Mouse (Mus musculus) urinary bladder, adult 18-20 months (tissue): ENCODE data around the gene Creld2.
"Not testable (repeated sequence)": the region's sequence is repeated elsewhere in the genome, so short reads cannot be mapped to it uniquely, and the experiment has no call there.

Source experiments
- DNase-seq, 2 experiments: peaks; one replicate each; pipeline ENCODE4 v3.0.0; 2022; ENCODE audit warnings: low spot score in 2 of 2, mixed read lengths in 2 of 2

The Creld2 gene

GRCm38 (mm10) chr15:88819026-88819905 lies at the start of gene Creld2, which contains the start of gene Alg12:
TSS of gene Creld2 (plus strand) at chr15:88819646.
TSS of gene Alg12 (minus strand) at chr15:88819318.
- DNase-seq = peak; percentile 98 to 100

DNA sequence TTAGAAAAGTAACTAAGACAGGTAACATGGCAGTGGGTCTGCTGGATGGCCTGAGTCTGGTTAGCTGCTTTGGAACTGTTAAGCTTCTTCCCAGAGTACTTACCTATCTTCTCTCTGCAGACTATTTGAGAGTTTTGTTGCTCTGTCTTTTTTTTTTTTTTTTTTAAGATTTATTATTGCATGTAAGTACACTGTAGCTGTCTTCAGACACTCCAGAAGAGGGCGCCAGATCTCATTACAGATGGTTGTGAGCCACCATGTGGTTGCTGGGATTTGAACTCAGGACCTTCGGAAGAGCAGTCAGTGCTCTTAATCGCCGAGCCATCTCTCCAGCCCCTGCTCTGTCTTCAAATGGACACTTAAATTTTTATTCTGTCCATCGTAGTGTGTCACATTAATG lies 44.8 kb upstream of the Creld2 start:
- not testable (repeated sequence) for DNase-seq

DNA sequence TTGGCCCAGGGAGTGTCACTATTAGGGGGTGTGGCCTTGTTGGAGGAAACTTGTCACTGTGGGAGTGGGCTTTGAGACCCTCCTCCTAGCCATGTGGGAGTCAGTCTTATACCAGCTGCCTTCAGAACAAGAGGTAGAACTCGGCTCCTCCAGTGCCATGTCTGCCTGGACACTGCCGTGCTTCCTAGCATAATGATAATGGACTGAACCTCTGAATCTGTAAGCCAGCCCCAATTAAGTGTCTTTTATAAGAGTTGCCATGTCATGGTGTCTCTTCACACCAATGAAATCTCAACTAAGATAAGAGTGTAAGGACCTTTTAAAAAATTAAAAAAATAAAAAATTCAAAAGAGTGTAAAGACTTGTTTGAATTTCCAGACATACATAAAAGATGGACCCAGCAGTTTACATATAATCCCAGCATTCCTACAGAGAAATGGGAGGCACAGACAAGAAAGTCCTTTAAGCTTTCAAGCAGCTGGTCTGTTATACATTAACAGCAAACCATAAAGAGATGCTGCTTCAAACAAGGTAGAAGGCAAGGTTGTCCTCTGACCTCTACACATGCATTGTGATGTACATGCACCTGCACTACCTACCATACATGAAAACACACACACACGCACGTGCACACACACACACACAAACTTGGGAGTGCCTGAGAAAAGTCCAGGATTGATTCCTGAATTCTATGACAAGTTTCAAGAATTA lies 27.2 kb upstream of the Creld2 start:
- no peak for DNase-seq

DNA sequence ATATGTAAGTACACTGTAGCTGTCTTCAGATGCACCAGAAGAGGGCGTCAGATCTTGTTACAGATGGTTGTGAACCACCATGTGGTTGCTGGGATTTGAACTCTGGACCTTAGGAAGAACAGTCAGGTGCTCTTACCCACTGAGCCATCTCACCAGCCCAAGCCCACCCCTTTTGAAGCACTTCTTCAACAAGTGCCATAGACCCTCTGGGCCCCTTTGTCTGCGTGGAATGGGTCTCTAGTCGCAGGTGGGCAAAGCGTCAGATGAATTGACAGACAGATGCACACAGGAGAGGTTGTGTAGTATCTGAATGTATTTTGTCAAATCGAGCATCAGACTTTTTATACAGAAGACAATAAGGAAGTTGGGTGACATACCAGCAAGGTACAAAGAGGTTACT lies 24.7 kb upstream of the Creld2 start:
- DNase-seq = not testable (repeated sequence)

DNA sequence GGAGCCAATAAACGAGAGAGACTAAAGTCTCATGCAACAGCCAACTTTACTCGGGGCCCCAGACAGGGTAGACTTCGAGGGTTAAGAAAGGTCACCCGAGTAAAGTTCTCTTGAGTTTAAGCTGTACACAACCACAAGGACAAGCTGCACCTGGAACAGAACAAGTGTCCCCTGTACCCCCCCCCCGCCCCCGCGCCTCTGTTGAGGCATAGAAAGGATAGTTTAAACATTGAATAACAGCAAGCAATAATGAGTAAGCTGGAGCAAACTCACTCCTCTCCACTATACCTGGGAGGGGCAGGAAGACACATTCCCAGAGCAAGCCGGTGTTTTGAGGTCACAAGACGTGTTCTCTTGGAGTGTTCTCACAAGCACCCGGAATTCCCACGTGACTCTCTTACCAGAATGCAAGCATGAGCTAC lies 19.5 kb upstream of the Creld2 start:
- DNase-seq = no peak

- no peak for DNase-seq
Observed at GRCm38 (mm10) chr15:88800921-88801354, 18.5 kb upstream of the Creld2 start.

- no peak for DNase-seq
Observed at GRCm38 (mm10) chr15:88801903-88802302, 17.5 kb upstream of the Creld2 start.

DNA sequence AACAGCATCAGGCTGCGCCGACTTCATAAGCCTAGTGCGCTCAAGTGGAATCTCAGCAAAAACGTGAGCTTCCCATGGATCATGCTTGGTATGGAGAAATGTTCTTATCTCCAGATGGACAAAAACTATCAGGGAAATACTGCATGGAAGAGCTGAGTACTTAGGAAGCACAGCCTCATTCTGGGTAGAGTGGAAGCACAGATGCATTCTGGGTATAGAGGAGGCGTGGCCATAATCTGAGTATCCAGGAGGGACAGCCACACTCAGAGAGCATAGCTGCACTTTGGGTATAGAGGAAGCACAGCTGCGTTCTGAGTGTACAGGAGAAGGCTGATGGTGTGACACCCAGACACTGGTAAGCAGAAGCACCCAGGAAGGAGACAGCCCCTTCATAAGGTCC lies 17.1 kb upstream of the Creld2 start:
- DNase-seq = no peak

GRCm38 (mm10) chr15:88808121-88808520 lies 11.3 kb upstream of the Creld2 start:
- DNase-seq = no peak

DNA sequence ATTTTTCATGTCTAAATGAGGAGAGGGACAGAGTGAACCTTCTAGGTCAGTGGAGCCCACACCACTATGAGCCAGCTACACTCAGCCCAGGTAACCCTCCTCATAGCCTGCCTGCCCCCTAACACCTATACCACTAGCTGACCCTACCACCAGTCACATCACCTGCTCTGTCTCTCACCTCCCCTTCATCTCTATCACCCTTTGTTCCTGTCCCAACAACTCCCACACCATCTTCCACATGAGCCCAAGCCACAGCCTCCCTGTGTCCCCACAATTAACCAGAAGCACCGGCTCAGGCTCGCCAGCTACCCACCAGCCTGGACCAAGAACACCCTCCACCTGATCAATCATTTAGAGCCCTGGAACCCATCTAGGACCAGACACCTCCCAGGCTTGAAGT lies 9.1 kb upstream of the Creld2 start:
- no peak for DNase-seq

DNA sequence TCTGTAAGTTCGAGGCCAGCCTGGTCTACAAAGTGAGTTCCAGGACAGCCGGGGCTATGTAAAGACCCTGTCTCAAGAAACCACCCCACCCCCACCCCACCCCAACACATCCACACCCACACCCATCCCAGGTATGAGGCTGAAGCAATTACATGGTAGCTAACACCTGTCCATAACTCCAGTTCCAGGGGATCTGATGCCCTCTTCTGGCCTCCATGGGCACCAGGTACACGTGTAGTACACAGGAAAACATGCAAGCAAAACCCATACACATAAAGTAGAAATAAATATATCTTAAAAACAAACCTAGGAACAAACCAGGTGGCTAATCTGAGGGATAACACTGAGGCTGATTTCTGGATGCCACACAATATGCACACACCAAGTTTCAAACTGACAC lies 6.2 kb upstream of the Creld2 start:
- DNase-seq = no peak

DNA sequence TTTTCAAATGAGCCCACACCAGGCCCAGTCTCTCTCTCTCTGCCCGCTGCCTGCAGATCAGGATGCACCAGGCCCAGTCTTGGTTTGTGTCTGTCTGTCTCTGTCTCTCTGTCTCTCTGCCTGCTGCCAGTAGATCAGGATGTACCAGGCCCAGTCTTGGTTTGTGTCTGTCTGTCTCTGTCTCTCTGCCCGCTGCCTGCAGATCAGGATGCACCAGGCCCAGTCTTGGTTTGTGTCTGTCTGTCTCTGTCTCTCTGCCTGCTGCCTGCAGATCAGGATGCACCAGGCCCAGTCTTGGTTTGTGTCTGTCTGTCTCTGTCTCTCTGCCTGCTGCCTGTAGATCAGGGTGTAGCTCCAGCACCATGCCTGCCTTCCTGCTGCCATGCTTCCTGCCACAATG lies 5.6 kb upstream of the Creld2 start:
- not testable (repeated sequence) for DNase-seq

DNA sequence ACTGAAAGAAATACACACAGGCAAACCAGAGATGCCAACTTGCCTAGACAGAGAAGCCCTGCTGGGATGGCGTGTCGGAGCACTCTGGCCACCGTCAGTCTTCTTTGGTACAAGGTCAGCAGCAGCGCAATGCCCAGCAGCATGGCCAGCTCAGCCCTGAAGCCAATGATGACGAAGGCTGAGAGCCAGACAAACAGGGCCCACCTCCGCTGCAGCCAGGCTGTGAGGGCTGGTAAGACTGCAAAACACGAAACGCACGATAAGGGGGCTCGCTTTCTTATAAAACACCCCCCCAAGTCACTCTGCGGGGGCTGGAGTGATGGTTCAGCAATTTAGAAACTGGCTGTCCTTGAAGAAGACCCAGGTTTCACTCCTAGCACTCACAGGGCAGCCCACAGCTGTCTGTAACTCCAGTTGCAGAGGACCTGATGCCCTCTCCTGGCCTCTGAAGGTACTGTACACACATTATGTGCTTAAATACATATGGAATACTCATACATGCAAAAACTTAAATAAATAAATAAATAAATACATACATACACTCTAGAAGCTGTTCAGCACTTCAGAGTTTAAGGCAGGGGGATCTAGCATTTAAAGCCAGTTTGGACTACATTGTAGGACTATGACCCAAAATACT lies 4.9 kb upstream of the Creld2 start:
- DNase-seq = no peak

DNA sequence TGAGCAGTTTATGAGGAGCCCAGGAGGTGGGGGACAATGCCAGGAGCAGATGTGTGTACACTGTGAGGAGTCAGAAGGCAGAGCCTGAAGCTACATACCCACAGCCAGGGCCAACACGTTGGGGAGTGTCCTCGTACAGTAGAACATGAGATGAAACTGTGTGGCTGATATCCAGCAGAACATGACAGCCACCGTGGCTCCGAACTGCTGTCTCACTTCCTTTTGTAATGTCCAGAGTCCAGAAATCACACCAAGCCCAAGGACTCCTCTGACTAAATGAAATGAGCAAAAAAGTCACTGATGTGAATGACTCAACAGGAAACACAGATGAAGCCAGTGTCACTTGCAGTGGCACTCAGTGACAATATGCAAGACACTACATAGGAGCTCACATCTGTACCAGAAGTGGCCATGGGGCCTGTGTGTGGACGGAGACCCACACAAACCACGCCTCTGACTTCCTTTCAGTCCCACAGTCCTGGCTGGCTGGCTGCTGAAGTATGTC lies 4.2 kb upstream of the Creld2 start:
- DNase-seq = no peak

- DNase-seq = peak in 1 of 2 experiments; percentile 35
Observed at GRCm38 (mm10) chr15:88819906-88820303, 459 bp downstream of the Creld2 start.

DNA sequence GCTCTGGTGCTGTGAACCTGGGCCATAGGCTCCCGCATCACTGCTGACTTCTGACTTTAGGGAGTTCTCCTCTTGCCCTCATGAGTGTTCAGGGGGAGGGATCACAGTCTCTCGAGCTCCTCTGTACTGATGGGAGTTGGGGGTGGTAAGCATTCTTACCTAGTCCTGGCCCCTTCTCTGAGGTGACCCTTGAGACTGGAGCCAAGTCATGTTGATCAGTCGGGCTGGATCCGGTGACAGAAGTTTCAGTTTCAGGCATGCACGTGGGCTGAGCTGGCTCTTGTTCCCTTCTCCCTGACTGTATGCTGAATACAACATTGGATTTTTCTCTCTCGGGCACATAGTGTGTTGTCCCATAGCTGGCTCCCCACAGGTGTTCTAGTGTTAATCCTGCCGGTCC lies 2.0 kb downstream of the Creld2 start:
- DNase-seq = no peak

GRCm38 (mm10) chr15:88822513-88822912 lies 3.1 kb downstream of the Creld2 start:
- DNase-seq = no peak

DNA sequence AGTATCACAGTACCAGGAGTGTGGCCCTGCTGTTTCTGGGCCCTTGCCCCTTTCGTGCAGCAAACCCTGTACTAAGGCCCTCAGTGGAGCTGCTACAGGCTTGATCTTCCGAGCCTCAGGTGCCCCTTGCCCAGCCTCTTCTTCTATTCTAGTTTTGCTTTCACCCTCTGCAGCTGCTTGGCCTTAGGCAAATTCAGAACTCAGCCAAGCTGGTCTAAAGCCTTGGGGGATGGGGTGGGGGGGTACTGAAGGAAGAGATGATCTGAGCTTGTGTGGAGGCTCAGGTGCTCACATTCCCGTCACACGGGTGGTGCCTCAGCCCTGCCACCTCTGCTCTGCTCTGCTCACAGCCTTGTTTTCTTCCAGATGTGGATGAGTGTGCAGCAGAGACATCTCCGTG lies 3.9 kb downstream of the Creld2 start:
- DNase-seq = no peak

DNA sequence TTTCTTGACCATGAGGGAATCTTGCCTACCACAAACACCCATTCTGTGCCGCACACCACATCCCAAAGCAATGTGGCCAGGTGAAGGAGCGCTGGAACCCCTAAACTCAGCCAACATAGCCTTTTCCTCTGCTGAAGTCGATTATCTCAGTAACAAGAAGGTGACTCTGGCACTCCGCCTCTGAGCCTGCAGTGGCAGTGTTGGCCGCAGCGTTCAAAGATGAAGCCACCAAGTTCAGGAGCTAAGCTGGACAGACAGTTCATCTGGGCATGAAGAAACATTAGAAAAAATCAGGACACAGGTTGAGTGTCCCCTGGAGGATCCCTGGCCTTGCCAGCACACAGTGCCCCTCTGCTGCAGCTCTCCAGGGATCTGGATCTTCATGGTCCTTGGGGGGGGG lies 8.0 kb downstream of the Creld2 start:
- no peak for DNase-seq

DNA sequence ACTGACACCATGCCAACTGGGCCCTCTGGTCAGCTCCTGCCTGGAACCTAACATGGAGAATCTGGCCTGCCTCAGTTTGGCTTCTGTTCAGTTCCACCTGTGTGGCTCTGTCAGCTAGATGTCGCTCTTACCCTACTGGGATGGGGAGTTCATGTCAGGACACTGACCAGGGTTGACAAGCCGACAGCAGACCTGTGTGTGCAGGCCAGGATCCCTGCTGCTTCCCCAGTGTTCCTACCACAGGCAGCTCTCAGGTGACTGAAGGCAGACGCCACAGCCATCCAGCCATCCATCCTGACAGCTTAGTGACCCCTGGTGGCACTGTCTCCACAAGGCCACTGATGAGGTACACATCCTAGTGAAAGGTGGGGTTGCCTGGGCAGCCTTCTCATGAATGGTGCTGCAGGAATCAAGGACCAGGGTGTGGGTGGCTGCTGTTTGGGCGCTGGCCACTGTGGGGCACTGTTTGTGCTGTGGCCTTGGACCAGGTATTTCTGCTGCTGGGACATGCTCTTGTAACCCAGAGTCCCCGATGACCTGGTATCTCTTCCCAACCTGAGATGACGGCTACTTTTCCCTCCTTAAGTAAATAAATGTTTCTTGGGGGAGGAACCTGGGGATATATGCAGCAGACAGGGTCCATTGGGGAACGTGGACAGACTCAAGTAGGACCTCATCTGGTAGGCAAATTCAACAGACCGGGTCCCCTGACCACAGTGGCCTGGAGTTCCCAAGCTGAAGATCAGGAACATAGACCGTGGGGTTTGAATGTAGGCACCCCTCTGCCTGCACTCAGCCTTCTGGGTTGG lies 8.7 kb downstream of the Creld2 start:
- peak; percentile 52 to 72 for DNase-seq
